Mouse (Mus musculus) erythroblast, embryonic 14.5 days (primary cell): Measurements from ENCODE around the gene Fads3. TPM values are rescaled to one million over a fixed set of nuclear protein-coding genes. Genes with fewer than 3 reads are reported as not detected.

Experiments
- H3K27me3 ChIP-seq: 2 replicates; pipeline ENCODE4 v1.6.1; 2012; ENCODE audit warnings: inconsistent platforms; ENCODE audit not compliant: control insufficient read depth
- H3K36me3 ChIP-seq: 2 replicates; pipeline ENCODE4 v1.6.1; 2012; ENCODE audit warnings: mild to moderate bottlenecking, inconsistent platforms; ENCODE audit not compliant: control insufficient read depth
- H3K4me1 ChIP-seq: 2 replicates; pipeline ENCODE4 v1.6.1; 2012; ENCODE audit warnings: inconsistent platforms; ENCODE audit not compliant: control insufficient read depth
- H3K4me3 ChIP-seq: replicated peaks from 2 replicates; pipeline ENCODE3; 2012; ENCODE audit warnings: moderate library complexity, mild to moderate bottlenecking, inconsistent platforms
- H3K9me3 ChIP-seq: 2 replicates; pipeline ENCODE4 v1.6.1; 2012; ENCODE audit warnings: low read length, inconsistent platforms, mixed read lengths; ENCODE audit not compliant: control insufficient read depth
- GATA1 ChIP-seq: IDR thresholded peaks from 2 replicates; pipeline ENCODE4 v1.6.1; 2012; ENCODE audit warnings: low read length, inconsistent platforms, mixed read lengths
- TAL1 ChIP-seq: IDR thresholded peaks from 3 replicates; pipeline ENCODE4 v1.6.1; 2012; ENCODE audit warnings: low read length, inconsistent platforms, mixed read lengths
- polyA plus RNA-seq: library from polyadenylated mRNA; stranded (reverse); fragments of >175 nt; gene quantifications from 2 replicates; pipeline ENCODE4 v1.2.3, GENCODE M21; 2012

The Fads3 gene
- polyA plus RNA-seq, 1 experiment = 13.7 TPM

DNA sequence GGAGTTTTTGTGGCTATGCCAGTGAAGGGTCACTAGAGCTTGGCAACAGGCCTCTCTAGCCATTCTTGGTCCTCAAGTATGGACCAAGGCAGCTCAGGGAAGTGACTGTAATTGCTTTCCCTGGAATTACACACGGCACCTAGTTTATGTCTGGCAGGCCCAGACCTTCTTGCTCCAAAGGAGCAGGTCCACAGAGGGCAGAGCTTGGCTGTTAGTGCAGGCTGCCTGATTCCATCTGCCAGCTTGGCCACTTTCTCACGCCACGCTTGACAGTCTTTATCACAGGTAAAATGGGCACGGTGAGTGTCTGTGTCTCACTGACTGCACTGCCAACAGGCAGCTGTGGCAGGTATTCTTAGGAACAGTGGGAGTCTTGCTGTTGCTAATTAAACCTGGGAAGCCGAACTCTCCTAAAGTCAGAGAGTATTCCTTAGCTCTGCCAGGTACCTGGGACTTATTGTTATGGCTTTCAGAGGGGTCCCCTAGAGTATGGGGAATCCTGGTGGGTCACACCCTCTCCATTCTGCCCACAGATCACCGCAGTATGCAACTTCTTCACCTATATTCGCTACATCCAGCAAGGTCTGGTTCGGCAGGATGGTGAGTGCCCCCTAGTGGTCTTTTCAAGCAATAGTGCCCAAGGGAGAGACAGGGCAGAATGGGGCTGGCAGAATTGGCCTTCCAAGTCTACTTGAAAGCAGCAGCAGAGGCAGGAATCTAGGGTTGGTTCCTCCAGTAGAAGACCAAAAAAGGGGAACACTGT lies 8.0 kb upstream of the Fads3 start:
- H3K4me1 ChIP-seq = peaks cover 56% of the 10 kb centered on the region
- no peak overlapping the region for H3K4me3 ChIP-seq
- H3K36me3 ChIP-seq = peaks cover 100% of the 10 kb centered on the region
- H3K9me3 ChIP-seq = no peaks in the 10 kb centered on the region
- TF ChIP-seq GATA1 = no peak
- TF ChIP-seq TAL1 = no peak
- no peaks in the 10 kb centered on the region; the same call in 1 of the 2 replicates for H3K27me3 ChIP-seq

- peaks cover 100% of the 10 kb centered on the region for H3K36me3 ChIP-seq
- H3K4me1 ChIP-seq = peaks cover 61% of the 10 kb centered on the region
- no peaks in the 10 kb centered on the region for H3K9me3 ChIP-seq
- no peak overlapping the region for H3K4me3 ChIP-seq
- H3K27me3 ChIP-seq = no peaks in the 10 kb centered on the region; the same call in 1 of the 2 replicates
- TF ChIP-seq TAL1 = no peak
- no peak for TF ChIP-seq GATA1
Observed at GRCm38 (mm10) chr19:10034356-10034755, 7.0 kb upstream of the Fads3 start.

DNA sequence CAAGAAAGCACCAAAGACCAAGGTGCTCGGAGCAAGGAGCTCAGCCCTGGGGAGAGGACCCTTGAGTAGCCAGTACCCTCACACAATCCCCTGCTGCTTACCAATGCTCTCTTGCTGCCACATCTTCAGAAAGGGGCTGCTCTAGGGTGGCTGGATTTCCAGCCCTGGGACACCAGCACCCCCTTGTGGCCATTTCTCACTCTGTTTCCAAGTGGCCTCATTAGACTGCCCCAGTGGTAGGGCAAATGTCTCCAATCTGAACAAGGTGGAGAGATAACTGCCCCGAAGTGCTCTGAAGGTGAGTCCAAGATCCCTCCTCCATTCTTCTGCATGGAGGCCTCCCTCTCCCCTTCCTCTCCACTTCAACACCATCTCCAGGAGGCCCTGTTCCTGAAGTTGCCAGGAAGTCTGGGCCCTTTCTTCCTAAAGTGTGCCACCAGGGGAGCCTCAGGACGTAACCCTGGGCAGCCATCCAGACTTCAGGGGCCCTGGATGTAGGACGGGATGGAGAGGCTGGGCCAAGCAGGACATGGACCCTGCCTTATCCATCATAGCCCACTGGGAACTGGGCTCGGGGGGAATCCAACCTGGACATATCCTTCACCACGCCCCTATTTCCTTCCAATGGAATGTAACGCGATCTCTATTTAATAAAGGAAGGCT lies 6.5 kb upstream of the Fads3 start:
- Histone ChIP-seq H3K36me3 (peaks cover 100% of the 10 kb centered on the region), H3K9me3 (no peaks in the 10 kb centered on the region), H3K4me1 (peaks cover 64% of the 10 kb centered on the region), H3K27me3 (no peaks in the 10 kb centered on the region; the same call in 1 of the 2 replicates), H3K4me3 (no peak overlapping the region)
- no peak for TF ChIP-seq GATA1

GRCm38 (mm10) chr19:10037534-10037933 lies 3.8 kb upstream of the Fads3 start:
- H3K27me3 ChIP-seq = no peaks in the 10 kb centered on the region; the same call in 1 of the 2 replicates
- TF ChIP-seq GATA1 (no peak), TAL1 (no peak)
- peaks cover 91% of the 10 kb centered on the region for H3K36me3 ChIP-seq
- no peak overlapping the region for H3K4me3 ChIP-seq
- H3K4me1 ChIP-seq = peaks cover 79% of the 10 kb centered on the region
- no peaks in the 10 kb centered on the region for H3K9me3 ChIP-seq

DNA sequence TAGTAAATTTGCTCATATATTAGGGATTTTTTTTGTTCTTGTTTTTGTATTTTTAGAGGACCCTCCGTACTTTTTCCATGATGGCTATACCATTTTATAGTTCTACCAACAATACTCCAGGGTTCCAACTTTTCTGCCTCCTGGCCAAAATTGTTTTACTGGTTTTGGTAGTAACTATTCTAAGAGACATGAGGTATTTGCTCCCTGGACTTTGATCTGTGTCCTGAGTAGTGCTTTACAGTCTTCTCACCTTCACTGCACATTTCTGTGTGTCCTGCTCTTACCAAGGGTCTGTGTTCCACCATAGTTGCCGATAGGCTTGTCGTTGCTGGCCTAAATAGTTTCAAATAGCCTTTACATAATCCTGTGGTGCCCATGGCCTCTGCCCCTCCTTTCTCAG lies 3.0 kb upstream of the Fads3 start:
- no peaks in the 10 kb centered on the region for H3K9me3 ChIP-seq
- H3K36me3 ChIP-seq = peaks cover 91% of the 10 kb centered on the region
- H3K27me3 ChIP-seq = no peaks in the 10 kb centered on the region; the same call in 1 of the 2 replicates
- TF ChIP-seq TAL1 = no peak
- TF ChIP-seq GATA1 = no peak
- peaks cover 80% of the 10 kb centered on the region for H3K4me1 ChIP-seq
- no peak overlapping the region for H3K4me3 ChIP-seq

DNA sequence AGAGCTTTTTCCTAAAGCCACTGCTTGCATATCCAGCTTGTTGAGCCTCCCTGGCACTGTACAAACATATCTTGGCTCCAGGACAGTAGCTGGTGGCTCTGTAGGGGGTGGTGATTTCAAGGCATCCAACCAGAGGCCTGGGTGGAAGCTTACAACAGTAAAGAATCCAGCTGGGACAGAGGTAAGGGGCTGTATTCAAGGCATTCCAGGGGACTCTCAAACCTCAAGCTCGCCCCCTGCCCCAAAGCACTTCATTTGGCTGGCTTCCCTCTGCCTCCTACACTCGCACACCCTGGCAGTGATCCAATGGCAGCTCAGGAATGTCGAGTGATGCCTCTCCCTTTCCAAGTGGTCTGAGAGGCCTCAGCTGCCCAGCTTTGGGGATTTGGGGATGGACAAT lies 2.5 kb upstream of the Fads3 start:
- Histone ChIP-seq H3K27me3 (no peaks in the 10 kb centered on the region; the same call in 1 of the 2 replicates), H3K9me3 (no peaks in the 10 kb centered on the region), H3K4me1 (peaks cover 80% of the 10 kb centered on the region), H3K4me3 (no peak overlapping the region), H3K36me3 (peaks cover 91% of the 10 kb centered on the region)
- TF ChIP-seq TAL1 (no peak), GATA1 (no peak)

- H3K36me3 ChIP-seq = peaks cover 91% of the 10 kb centered on the region
- H3K9me3 ChIP-seq = no peaks in the 10 kb centered on the region
- H3K4me3 ChIP-seq = no peak overlapping the region
- H3K27me3 ChIP-seq = no peaks in the 10 kb centered on the region; the same call in 1 of the 2 replicates
- H3K4me1 ChIP-seq = peaks cover 80% of the 10 kb centered on the region
- no peak for TF ChIP-seq TAL1
- TF ChIP-seq GATA1 = no peak
Observed at GRCm38 (mm10) chr19:10039615-10040014, 1.8 kb upstream of the Fads3 start.

DNA sequence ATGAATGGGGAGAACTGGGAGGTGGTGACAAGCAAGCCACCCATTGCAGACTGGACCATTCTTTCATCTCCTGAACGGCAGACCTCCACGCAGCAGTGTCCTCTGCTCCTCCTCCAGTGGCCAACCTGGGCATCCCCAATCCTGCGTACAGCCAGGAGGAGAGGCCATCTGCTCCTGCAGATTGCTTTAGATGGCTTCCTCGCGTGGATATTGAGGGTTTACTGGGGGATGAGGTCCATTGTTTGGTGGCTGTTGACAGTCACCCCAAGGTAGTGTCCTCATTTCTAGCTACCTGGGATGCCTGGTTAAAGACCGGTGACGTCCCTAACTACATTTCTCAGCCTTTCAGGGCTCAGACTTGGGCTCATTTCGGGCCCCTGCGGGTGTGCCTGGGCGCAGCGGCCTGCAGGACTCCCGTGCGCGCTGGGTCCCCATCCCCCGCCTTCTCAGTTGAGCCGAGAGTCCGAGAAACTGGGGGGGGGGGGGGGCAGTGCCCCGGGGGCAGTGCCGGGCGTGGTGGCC lies 442 bp upstream of the Fads3 start:
- Histone ChIP-seq H3K4me1 (peaks cover 80% of the 10 kb centered on the region), H3K27me3 (no peaks in the 10 kb centered on the region)
- TF ChIP-seq TAL1 = no peak

DNA sequence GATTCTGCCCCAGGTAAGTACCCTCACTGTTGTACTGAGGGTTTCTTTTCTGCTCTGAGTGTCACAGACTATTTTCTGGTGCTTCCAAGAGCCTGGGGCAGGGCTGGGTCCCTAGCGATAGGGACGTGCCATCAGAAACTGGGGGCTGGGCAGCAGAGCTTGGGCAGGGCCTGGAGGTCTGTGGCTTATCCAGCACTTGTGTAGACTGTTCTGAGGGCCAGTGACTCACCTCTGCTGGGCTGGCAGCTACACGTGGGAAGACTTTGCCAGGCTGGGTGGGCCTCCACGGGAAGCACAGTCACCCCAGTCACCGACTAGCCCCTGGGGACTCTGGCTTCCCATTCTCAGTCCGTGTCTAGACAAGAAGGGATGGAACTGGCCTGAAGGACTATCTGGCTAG lies 863 bp downstream of the Fads3 start:
- Histone ChIP-seq H3K9me3 (no peaks in the 10 kb centered on the region), H3K4me1 (peaks cover 86% of the 10 kb centered on the region), H3K4me3 (peak overlapping the region; percentile 75), H3K27me3 (no peaks in the 10 kb centered on the region), H3K36me3 (peaks cover 91% of the 10 kb centered on the region)
- peak; percentile 80 for TF ChIP-seq TAL1
- TF ChIP-seq GATA1 = peak; percentile 78

More for the DNA sequence above, 442 bp upstream of the Fads3 start:
- Histone ChIP-seq H3K36me3 (peaks cover 91% of the 10 kb centered on the region), H3K9me3 (no peaks in the 10 kb centered on the region), H3K4me3 (peak overlapping the region; percentile 75)
